Mouse (Mus musculus) lung, adult 10 weeks (tissue): ENCODE results near the gene Fam90a1a. TPM values are rescaled to one million over a fixed set of nuclear protein-coding genes. Genes with fewer than 3 reads are reported as not detected.

Source experiments
- polyA plus RNA-seq: library from polyadenylated mRNA; stranded (reverse); fragments of 350-450 nt; fragmentation: Illumina TruSeq; extraction: RNeasy Lipid Tissue Mini Kit (QIAGEN cat#74804); gene quantifications from one replicate; pipeline ENCODE4 v1.2.3, GENCODE M21; 2014; ENCODE audit warnings: low read depth, low replicate concordance; ENCODE audit not compliant: insufficient read depth

The Fam90a1a gene
- polyA plus RNA-seq: not detected

DNA sequence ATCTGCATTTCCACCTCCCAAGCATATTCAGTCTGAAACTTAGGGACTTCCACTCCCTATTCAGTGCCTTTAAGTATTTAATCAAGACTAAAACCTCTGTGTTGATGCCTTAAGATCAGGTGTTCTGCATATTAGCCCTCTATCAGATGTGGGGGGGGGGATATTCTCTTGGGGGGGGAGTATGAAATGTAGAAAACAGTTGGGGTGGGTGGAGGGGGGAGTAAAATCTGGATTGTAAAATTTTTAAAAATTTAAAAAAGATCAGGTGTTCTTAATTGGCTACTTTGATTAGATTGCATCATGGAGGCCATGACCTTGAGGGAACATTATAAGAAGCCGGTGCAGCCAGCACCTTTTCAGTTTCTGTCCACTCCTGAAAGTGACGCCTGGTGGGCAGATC, at the start of gene Fam90a1a:
TSS of gene Fam90a1a (plus strand) at position 301 of the 400 bp plus-strand sequence.

DNA sequence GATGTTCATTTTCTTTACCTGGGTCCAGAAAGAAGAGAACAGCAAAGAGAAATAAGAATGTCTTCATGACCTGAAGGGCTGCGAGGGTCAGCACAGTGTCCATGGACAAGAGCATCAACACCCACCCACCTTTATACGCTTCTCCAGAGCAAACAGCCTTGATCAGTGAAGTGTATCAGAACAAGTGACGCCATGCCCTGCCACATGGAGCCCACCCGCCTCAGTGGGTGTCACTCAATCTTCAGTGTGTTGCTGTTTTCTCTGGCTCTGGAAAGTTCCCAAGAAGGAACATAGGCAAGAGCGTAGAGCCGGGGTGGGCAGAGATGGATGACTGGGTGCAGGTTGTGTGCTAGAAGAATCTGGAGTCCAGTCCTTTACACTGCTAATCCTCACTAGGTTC, 25.9 kb upstream of the Fam90a1a start, which contains the start of gene Defb15:
TSS of gene Defb15 (minus strand) at position 101 of the 400 bp plus-strand sequence.

DNA sequence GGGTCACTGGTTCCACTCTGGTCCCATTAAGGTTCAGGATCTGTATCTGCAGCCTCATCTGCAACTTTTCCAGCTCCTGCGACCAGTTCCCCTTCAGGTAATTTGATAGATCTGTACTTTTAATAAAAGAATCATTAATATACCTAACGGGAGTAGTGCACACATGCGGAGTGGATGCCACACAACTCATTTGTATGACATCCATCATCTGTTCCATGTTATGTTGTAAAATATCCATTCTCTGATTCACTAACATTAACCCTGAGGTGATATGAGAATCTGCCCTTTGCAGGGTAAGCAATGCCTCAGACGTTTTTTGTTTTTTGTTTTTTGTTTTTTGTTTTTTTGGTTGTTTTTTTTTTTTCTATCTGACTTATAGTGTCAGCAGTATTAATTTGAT, 20.5 kb upstream of the Fam90a1a start, which contains the start of gene Defb35:
TSS of gene Defb35 (plus strand) at position 301 of the 400 bp plus-strand sequence.

GRCm38 (mm10) chr8:21946462-21946861, 12.1 kb upstream of the Fam90a1a start, which contains the start of gene Defb13:
Gene Defb13 (plus strand): TSS chr8:21946762.

GRCm38 (mm10) chr8:21969475-21969874, 11.0 kb downstream of the Fam90a1a start, which contains the start of gene Ccdc70:
Gene Ccdc70 (plus strand): TSS chr8:21969775.

Other genes starting within 250 kb of the Fam90a1a start
- gene Defa24, start 224.2 kb upstream of the Fam90a1a start, polyA plus RNA-seq: not detected
- not detected for gene Defb50, start 135.2 kb upstream of the Fam90a1a start, polyA plus RNA-seq
- not detected for gene Defb2, start 118.8 kb upstream of the Fam90a1a start, polyA plus RNA-seq
- not detected for gene Defb10, start 99.8 kb upstream of the Fam90a1a start, polyA plus RNA-seq
- gene Defb9, start 73.3 kb upstream of the Fam90a1a start, polyA plus RNA-seq: not detected
- not detected for gene Defb11, start 52.3 kb upstream of the Fam90a1a start, polyA plus RNA-seq
- not detected for gene Defb15, start 26.0 kb upstream of the Fam90a1a start, polyA plus RNA-seq
- gene Defb35, start 20.4 kb upstream of the Fam90a1a start, polyA plus RNA-seq: not detected
- gene Defb13, start 12.0 kb upstream of the Fam90a1a start, polyA plus RNA-seq: not detected
- gene Ccdc70, start 11.1 kb downstream of the Fam90a1a start, polyA plus RNA-seq: not detected
- gene Atp7b, start 101.6 kb downstream of the Fam90a1a start, polyA plus RNA-seq: 7.2 TPM
- 5.5 TPM for gene Alg11, start 102.0 kb downstream of the Fam90a1a start, polyA plus RNA-seq
- gene Nek5, start 166.3 kb downstream of the Fam90a1a start, polyA plus RNA-seq: 7.0 TPM
- 1.9 TPM for gene Nek3, start 207.7 kb downstream of the Fam90a1a start, polyA plus RNA-seq
- gene Ckap2, start 227.1 kb downstream of the Fam90a1a start, polyA plus RNA-seq: 0.74 TPM
- 21.4 TPM for gene Vps36, start 234.1 kb downstream of the Fam90a1a start, polyA plus RNA-seq